Mouse (Mus musculus) kidney, postnatal 36 days (tissue): ENCODE measurements at regions not wholly inside any gene's neighbourhood (a gene's known extent, or its start where the extent isn't known, plus 50 kb on each side); places are given as distances from the start of the nearest gene placed in this dataset.

Source experiments
- DNase-seq, 2 experiments: peaks; one replicate each; pipeline ENCODE4 v3.0.0; 2021 to 2022; ENCODE audit warnings: mixed read lengths in 2 of 2

DNA sequence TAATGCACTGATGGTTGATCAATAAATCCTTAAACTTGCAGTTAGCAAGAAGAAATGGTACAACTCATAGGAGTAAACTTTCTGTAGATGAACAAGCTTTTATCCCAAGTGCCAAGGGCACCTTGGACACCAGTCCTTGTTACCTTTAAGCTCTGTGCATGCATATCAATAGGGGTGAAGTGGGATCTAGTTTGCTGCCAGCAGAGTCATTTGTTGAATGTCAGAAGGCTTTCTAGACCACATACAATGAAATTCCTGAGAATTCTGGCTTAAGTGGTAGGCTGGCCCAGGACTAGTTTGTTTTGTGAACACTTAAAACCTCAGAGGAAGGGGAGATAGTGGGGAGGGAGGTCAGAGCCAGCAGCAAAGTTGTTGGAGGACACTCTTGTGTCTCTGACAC lies 437.9 kb upstream of the 4930412O13Rik start:
- no peak for DNase-seq

- DNase-seq: no peak
Observed at GRCm38 (mm10) chr2:9445826-9446225, 435.2 kb upstream of the 4930412O13Rik start.

- no peak for DNase-seq
Observed at GRCm38 (mm10) chr2:9464413-9464812, 416.6 kb upstream of the 4930412O13Rik start.

- DNase-seq: no peak
Observed at GRCm38 (mm10) chr2:9464818-9465217, 416.2 kb upstream of the 4930412O13Rik start.

GRCm38 (mm10) chr2:9467573-9467972 lies 413.5 kb upstream of the 4930412O13Rik start:
- no peak for DNase-seq

GRCm38 (mm10) chr2:9468651-9469050 lies 412.4 kb upstream of the 4930412O13Rik start:
- peak in 1 of 2 experiments; percentile 2 for DNase-seq

- no peak for DNase-seq
Observed at GRCm38 (mm10) chr2:9481678-9482345, 399.2 kb upstream of the 4930412O13Rik start.

GRCm38 (mm10) chr2:9487381-9487914 lies 393.6 kb upstream of the 4930412O13Rik start:
- DNase-seq: no peak

DNA sequence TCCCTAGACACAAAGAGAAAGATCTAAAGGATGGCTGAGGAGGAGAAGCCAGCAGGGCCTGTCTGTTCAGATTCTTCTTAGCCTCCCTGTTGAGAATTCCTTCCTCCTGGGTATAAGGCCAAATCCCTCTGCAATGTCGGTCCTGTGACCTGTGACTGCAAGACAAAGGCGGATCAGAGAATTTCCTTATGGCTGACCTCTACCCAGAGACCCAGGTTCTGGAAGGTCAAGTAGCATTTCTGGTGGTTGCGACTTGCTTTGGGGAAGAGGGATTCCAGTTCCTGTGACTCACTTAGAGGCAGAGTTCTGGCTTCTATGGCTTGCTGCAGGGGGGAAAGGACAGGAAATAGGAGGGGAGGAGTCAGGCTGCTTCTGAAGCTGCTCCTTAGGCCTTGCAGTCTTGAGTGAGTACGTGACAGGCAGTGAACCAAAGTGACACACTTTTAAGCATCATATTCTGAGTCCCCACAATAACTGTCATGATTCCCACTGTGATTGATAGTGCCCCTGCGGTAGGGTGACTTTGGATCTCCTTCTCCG lies 387.4 kb upstream of the 4930412O13Rik start:
- no peak for DNase-seq

- no peak for DNase-seq
Observed at GRCm38 (mm10) chr2:9520045-9520444, 361.0 kb upstream of the 4930412O13Rik start.

- no peak for DNase-seq
Observed at GRCm38 (mm10) chr2:9525910-9526309, 355.1 kb upstream of the 4930412O13Rik start.

GRCm38 (mm10) chr2:9535141-9535658 lies 345.9 kb upstream of the 4930412O13Rik start:
- no peak for DNase-seq

DNA sequence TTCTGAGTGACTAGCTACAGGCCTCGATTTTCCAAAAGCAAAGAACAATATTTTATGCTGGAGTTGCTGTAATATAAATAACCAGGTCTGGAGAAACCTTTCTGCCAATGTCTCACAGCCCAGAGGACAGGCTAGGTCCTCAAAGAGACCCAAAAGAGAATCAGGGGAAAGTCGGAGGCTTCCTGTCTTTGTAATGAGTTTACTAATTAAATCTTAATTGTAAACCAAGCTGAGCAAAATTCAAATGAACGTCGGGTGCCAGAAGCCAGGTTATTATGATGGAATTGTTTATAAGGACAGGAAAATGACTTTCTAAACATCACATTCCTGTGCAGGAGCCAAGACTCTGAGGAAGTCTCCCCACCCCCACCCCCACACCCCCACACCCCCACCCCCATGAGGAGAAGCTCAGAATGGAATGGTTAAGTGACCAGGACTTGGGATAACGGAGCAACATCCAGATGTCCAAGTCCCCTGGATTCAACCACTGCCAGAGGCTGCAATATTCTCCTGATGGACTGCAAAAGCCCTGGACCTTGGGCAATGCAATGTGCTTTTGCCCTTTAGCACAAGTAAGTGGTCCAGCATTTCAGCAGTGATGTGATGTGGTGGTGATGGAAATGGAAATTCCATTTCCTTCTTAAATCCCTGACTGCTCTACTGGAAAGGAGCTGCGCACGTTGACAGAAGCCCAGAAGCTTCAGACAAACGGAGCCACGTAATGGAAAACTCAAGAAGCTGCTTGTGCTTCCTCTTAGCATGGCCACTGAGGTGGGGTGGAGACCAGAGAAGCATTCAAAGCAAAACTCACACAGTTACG lies 333.1 kb upstream of the 4930412O13Rik start:
- DNase-seq: no peak

- DNase-seq: no peak
Observed at GRCm38 (mm10) chr2:9553313-9553712, 327.7 kb upstream of the 4930412O13Rik start.

GRCm38 (mm10) chr2:9564487-9565043 lies 316.5 kb upstream of the 4930412O13Rik start:
- no peak for DNase-seq

GRCm38 (mm10) chr2:9569220-9569619 lies 311.8 kb upstream of the 4930412O13Rik start:
- no peak for DNase-seq

- peak; percentile 33 to 45 for DNase-seq
Observed at GRCm38 (mm10) chr2:9574196-9574595, 306.9 kb upstream of the 4930412O13Rik start.

GRCm38 (mm10) chr2:9574651-9575050 lies 306.4 kb upstream of the 4930412O13Rik start:
- no peak for DNase-seq

GRCm38 (mm10) chr2:9577868-9578267 lies 303.2 kb upstream of the 4930412O13Rik start:
- DNase-seq: no peak

DNA sequence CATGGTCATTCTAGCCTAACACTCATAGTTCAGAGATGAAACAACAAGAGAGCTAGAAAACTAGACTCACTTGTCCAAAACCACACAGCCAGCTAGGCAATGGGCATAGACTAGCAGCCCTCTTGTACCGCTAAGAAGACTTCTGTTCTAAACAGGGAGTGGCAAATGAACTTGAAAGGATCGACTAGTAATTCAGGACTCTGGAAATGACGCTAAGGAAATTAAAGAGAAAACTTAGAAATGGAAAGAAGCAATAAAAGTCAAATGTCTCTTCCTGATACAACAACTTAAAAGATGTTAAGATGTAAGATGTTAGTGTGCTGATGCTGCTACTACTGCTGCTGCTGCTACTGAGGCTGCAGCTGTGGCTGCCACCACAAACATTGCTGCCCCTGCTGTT lies 293.7 kb upstream of the 4930412O13Rik start:
- DNase-seq: no peak

DNA sequence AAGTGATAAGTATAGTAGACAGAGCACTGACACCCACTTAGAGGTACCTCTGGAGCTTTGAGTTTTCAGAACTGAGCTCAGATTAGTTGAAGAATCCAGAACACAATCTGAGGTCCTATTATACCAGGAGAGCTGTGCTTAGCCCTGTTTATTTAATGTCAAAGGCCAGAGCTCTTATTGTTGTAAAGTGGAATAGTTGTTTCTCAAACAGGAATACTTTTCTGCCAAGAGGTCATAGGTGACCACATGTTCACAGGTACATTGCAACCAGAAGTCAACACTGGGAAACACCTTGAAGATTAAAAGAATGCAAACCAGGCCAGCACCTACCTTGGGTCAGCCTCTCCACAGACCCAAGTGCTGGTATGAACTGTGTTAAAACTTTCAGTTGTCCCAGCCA lies 291.9 kb upstream of the 4930412O13Rik start:
- DNase-seq: no peak

DNA sequence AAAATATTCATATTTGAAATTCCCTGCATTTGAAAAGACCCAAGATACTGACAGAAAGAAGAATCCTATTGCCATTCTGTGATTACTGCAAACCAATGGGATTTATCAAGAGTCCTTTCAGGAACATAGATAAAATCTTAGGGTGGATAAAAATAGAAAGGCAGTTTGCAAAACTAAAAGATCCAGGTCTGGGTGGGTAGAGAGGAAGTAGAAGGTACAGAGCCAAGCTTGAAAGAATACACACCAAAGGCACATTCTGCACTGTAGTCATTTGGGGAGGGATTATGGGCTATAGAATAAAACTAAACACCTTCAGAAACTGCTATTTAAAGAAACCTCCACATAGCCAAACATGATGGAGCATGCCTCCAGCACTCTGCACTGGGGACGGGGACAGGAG lies 288.5 kb upstream of the 4930412O13Rik start:
- no peak for DNase-seq

GRCm38 (mm10) chr2:9593931-9594330 lies 287.1 kb upstream of the 4930412O13Rik start:
- no peak for DNase-seq
